Mouse (Mus musculus) thymus, adult 2 months (tissue): ENCODE results near the gene Sfi1.
"Not testable (repeated sequence)": the region's sequence is repeated elsewhere in the genome, so short reads cannot be mapped to it uniquely, and the experiment has no call there.

ENCODE experiments used
- CTCF ChIP-seq: fragments of 200-500 bp; IDR thresholded peaks from 2 replicates; pipeline ENCODE4 v1.5.1; 2012; ENCODE audit warnings: mild to moderate bottlenecking, control low read depth, low read length, moderate library complexity, borderline replicate concordance; ENCODE audit not compliant: control insufficient read depth, poor library complexity, insufficient read depth; ENCODE audit errors: extremely low read depth
- POLR2A ChIP-seq: fragments of 200-500 bp; IDR thresholded peaks from 2 replicates; pipeline ENCODE4 v1.6.1; 2012; ENCODE audit warnings: mild to moderate bottlenecking, low read length, control low read depth, moderate library complexity; ENCODE audit not compliant: control insufficient read depth, poor library complexity, insufficient read depth; ENCODE audit errors: extremely low read depth

GRCm38 (mm10) chr11:3163661-3164060, 29.6 kb downstream of the Sfi1 start:
- TF ChIP-seq POLR2A, CTCF: not testable (repeated sequence)
